Mouse (Mus musculus): ENCODE measurements at regions not wholly inside any gene's neighbourhood (a gene's known extent, or its start where the extent isn't known, plus 50 kb on each side); places are given as distances from the start of the nearest gene placed in this dataset.

DNA sequence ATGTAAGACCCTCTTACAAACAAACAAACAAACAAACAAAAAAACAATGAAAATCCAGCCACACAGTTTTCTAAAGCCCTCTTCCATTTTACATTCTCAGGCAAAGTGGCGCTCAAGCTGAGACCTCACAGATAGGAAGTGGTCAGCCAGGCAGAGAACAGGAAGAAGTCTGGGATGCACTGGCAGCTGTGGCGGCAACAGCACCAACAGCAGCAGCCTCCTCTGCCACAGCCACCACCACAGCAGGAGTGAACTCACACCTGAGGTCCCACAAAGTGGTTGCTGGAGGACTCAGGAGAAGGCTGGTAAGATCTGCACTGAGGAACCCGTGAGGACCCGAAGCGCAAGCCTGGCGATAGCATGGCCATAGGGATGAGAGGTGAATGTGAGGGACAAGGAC lies 156.3 kb downstream of the Grm4 start:
- Histone ChIP-seq H3K4me1 (replicated peaks) (no peaks in the 10 kb centered on the region), H3K27me3 (no peaks in the 10 kb centered on the region), H3K4me3 (replicated peaks) (no peak overlapping the region), H3K4me2 (no peak overlapping the region), H3K36me3 (replicated peaks) (no peaks in the 10 kb centered on the region), H3K27ac (replicated peaks) (no peak overlapping the region), H3K9me3 (replicated peaks) (no peaks in the 10 kb centered on the region), H3K9ac (no peak overlapping the region)
- no peak for ATAC-seq (ENCODE audit: insufficient read depth)
- 64% methylated on average over 6 of the region's 6 CpGs for WGBS (ENCODE audit: insufficient replicate concordance)

- Histone ChIP-seq H3K9me3 (replicated peaks) (no peaks in the 10 kb centered on the region), H3K4me2 (no peak overlapping the region), H3K36me3 (replicated peaks) (no peaks in the 10 kb centered on the region), H3K27me3 (no peaks in the 10 kb centered on the region), H3K9ac (no peak overlapping the region), H3K4me3 (replicated peaks) (no peak overlapping the region), H3K27ac (replicated peaks) (no peak overlapping the region), H3K4me1 (replicated peaks) (no peaks in the 10 kb centered on the region)
- 60% methylated on average over 7 of the region's 7 CpGs for WGBS (ENCODE audit: insufficient replicate concordance)
- no peak for ATAC-seq (ENCODE audit: insufficient read depth)
Measured at GRCm38 (mm10) chr17:27364338-27364737, 156.9 kb downstream of the Grm4 start.

DNA sequence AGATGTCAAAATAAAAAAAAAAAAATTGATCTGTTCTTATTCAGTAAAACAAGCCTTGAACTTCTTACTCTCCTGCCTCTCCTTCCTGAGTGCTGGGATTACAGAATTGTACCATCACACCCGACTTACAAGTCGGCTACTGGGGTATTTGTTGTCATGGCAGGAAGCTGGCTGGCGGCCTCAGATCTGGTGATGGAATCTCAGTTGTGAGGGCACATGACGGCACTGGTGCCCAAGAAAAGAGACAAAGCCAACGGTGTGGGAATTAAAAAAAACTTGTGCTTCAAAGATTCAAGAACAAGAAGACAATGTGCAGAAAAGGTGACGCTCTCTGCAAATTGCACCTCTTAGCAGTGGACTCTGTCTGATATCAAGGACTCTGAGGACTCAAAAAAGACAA lies 157.3 kb downstream of the Grm4 start:
- H3K9ac ChIP-seq, result no peak overlapping the region
- no peak for ATAC-seq (ENCODE audit: insufficient read depth)
- no peak overlapping the region for H3K4me3 ChIP-seq (replicated peaks)
- H3K27me3 ChIP-seq, result no peaks in the 10 kb centered on the region
- H3K27ac ChIP-seq (replicated peaks), result no peak overlapping the region
- WGBS (ENCODE audit: insufficient replicate concordance), result 46% methylated on average over 6 of the region's 6 CpGs
- H3K4me2 ChIP-seq, result no peak overlapping the region
- no peaks in the 10 kb centered on the region for H3K9me3 ChIP-seq (replicated peaks)
- H3K36me3 ChIP-seq (replicated peaks), result no peaks in the 10 kb centered on the region
- H3K4me1 ChIP-seq (replicated peaks), result no peaks in the 10 kb centered on the region

- ATAC-seq (ENCODE audit: insufficient read depth), result no peak
- H3K4me3 ChIP-seq (replicated peaks), result no peak overlapping the region
- no peak overlapping the region for H3K4me2 ChIP-seq
- no peaks in the 10 kb centered on the region for H3K9me3 ChIP-seq (replicated peaks)
- no peak overlapping the region for H3K27ac ChIP-seq (replicated peaks)
- WGBS (ENCODE audit: insufficient replicate concordance), result 78% methylated on average over 8 of the region's 8 CpGs
- H3K4me1 ChIP-seq (replicated peaks), result no peaks in the 10 kb centered on the region
- no peaks in the 10 kb centered on the region for H3K27me3 ChIP-seq
- H3K36me3 ChIP-seq (replicated peaks), result no peaks in the 10 kb centered on the region
- no peak overlapping the region for H3K9ac ChIP-seq
Measured at GRCm38 (mm10) chr17:27362221-27362620, 158.0 kb upstream of the Lemd2 start.

- ATAC-seq (ENCODE audit: insufficient read depth), result no peak
- no peaks in the 10 kb centered on the region for H3K9me3 ChIP-seq (replicated peaks)
- H3K4me1 ChIP-seq (replicated peaks), result no peaks in the 10 kb centered on the region
- H3K4me2 ChIP-seq, result no peak overlapping the region
- no peaks in the 10 kb centered on the region for H3K27me3 ChIP-seq
- H3K4me3 ChIP-seq (replicated peaks), result no peak overlapping the region
- no peaks in the 10 kb centered on the region for H3K36me3 ChIP-seq (replicated peaks)
- 56% methylated on average over 2 of the region's 2 CpGs for WGBS (ENCODE audit: insufficient replicate concordance)
- no peak overlapping the region for H3K27ac ChIP-seq (replicated peaks)
- no peak overlapping the region for H3K9ac ChIP-seq
Measured at GRCm38 (mm10) chr17:27361362-27361761, 157.1 kb upstream of the Lemd2 start.

DNA sequence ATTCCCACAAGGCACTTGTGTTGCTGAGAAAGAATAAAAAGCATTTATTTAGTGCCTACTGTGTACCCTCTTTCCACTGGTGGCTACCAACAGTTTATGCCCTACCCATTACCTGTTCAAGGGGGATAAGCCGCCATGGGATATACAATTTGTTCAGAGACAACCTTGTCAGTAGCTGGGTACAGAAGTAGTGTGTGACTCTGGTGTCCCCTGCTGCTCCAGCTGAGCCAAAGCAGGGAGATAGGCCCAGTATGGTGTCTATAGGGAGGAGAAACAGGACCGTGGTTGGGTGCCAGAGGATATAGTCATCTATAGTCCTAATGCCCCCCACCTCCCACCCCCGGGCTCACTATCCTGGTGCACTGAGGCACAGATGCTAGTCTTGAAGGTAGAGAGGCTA lies 152.6 kb upstream of the Lemd2 start:
- no peak overlapping the region for H3K4me3 ChIP-seq (replicated peaks)
- H3K4me1 ChIP-seq (replicated peaks), result no peaks in the 10 kb centered on the region
- no peak overlapping the region for H3K9ac ChIP-seq
- H3K36me3 ChIP-seq (replicated peaks), result no peaks in the 10 kb centered on the region
- H3K9me3 ChIP-seq (replicated peaks), result no peaks in the 10 kb centered on the region
- H3K27me3 ChIP-seq, result no peaks in the 10 kb centered on the region
- WGBS (ENCODE audit: insufficient replicate concordance), result 66% methylated on average over 3 of the region's 3 CpGs
- H3K4me2 ChIP-seq, result no peak overlapping the region
- H3K27ac ChIP-seq (replicated peaks), result no peak overlapping the region
- no peak for ATAC-seq (ENCODE audit: insufficient read depth)

DNA sequence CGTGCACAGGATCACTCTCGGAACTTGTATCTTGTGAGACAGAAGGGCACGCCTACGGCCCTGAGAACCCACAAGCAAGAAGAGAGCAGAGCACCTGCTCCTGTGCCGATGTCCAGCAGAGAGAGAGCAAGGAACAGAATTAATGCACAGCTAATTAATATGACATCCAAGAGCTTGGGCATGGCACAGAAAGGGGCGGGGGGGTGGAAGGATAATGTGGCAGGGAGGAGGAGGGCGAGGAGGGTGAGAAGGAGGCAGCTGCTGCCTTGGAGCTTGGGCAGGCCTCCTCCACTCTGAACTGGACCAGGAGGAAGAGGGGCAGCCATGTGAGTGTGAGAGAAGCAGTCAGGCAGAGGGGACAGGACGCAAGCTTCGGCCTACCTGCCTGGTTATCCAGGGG lies 151.4 kb upstream of the Lemd2 start:
- Histone ChIP-seq H3K9me3 (replicated peaks) (no peaks in the 10 kb centered on the region), H3K4me3 (replicated peaks) (no peak overlapping the region), H3K36me3 (replicated peaks) (no peaks in the 10 kb centered on the region), H3K4me1 (replicated peaks) (no peaks in the 10 kb centered on the region), H3K27ac (replicated peaks) (no peak overlapping the region), H3K4me2 (no peak overlapping the region), H3K27me3 (no peaks in the 10 kb centered on the region), H3K9ac (no peak overlapping the region)
- ATAC-seq (ENCODE audit: insufficient read depth), result no peak
- WGBS (ENCODE audit: insufficient replicate concordance), result 75% methylated on average over 9 of the region's 9 CpGs

DNA sequence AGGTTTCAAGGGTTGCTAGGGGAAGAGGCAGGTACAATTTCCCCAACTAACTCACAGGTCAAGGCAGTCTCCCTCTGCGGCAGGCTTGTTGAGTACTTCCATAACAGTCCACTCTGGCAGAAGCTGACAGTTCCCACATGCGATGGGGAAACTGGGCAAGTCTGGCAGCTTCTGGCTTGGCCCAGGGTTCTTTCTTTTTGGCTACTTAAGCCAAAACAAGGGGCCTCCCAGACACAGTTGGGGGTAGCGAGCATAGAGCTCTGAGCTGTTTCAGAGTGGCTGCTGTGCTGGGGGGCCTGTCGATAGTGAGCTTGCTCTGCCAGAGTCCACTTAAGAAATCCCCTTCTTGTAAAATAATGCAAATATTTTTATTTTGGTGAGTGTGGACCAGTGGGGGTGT lies 150.8 kb upstream of the Lemd2 start:
- Histone ChIP-seq H3K27me3 (no peaks in the 10 kb centered on the region), H3K27ac (replicated peaks) (no peak overlapping the region), H3K4me1 (replicated peaks) (no peaks in the 10 kb centered on the region), H3K4me3 (replicated peaks) (no peak overlapping the region), H3K9me3 (replicated peaks) (no peaks in the 10 kb centered on the region), H3K36me3 (replicated peaks) (no peaks in the 10 kb centered on the region), H3K4me2 (no peak overlapping the region), H3K9ac (no peak overlapping the region)
- 74% methylated on average over 4 of the region's 4 CpGs for WGBS (ENCODE audit: insufficient replicate concordance)
- no peak for ATAC-seq (ENCODE audit: insufficient read depth)

DNA sequence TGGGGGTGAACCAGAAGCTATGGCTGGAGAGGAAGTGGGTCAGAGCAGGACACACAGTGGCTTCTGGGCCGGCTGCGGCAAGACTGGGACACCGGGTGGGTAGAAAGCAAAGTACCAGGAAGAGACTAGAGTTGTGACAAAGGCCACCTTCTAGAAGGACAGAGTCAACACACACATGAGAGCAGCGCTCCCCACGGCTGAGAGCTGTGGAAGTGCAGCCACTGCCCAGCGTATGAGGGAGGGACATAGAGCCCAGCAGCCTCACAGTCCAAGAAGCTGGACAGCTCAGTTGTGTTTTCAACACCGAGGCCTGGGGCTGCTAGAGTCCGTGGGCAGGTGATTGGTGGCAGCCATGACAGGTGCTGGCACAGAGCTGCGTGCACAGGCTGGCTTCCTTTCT lies 145.6 kb upstream of the Lemd2 start:
- no peak overlapping the region for H3K9ac ChIP-seq
- H3K27ac ChIP-seq (replicated peaks), result no peak overlapping the region
- H3K4me2 ChIP-seq, result no peak overlapping the region
- no peaks in the 10 kb centered on the region for H3K36me3 ChIP-seq (replicated peaks)
- ATAC-seq (ENCODE audit: insufficient read depth), result no peak
- no peak overlapping the region for H3K4me3 ChIP-seq (replicated peaks)
- no peaks in the 10 kb centered on the region for H3K4me1 ChIP-seq (replicated peaks)
- WGBS (ENCODE audit: insufficient replicate concordance), result 76% methylated on average over 9 of the region's 9 CpGs
- H3K9me3 ChIP-seq (replicated peaks), result no peaks in the 10 kb centered on the region
- H3K27me3 ChIP-seq, result no peaks in the 10 kb centered on the region

GRCm38 (mm10) chr17:27349432-27349831 lies 145.2 kb upstream of the Lemd2 start:
- 57% methylated on average over 4 of the region's 4 CpGs for WGBS (ENCODE audit: insufficient replicate concordance)

DNA sequence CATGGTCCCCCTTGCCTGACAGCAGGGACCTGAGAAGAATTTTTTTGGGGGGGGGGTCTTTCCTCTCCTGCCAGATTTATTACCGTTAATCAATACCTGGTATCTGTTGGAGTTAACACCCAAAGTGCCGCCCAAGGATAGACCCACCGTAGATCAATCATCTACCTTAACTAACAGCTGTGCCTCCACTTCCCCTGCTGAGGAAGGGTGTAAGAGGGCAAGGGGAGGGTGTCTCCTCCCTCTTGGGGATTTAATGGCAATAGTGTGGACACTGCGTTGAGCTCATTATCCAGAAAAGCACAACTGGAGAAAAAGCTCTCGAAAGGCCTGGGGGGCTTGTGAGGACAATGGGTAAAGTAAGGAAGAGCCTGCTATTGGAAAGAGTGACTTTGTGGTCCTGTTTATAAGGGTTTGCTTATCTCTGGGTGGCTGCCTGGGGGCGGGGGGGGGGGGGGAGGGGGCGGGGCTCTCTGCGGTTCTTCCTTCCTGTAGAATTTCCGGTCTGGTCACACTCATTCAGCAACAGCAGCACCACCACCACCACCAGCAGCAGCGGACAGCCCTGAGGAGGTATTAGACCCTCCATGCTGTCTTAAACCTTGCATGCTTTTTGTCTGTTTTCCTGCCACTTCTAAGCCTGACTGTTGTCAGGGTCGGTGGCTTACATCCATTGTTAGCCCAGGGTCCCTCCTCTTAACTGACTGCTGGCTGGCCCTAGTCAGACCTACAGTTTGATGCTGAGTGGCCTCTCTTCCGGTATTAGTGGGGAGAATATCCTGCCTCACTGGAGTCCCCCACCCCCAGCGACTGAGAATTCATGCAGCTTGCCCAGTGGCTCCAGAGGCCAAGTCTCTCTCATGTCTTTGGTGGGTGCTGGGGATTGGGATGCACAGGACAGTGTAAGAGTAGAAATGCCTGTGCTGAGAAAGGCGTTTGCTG lies 138.0 kb upstream of the Lemd2 start:
- no peaks in the 10 kb centered on the region for H3K27me3 ChIP-seq
- peak overlapping the region; percentile 38; the same call in 1 of the 2 replicates for H3K27ac ChIP-seq (replicated peaks)
- 10% methylated on average over 14 of the region's 14 CpGs for WGBS (ENCODE audit: insufficient replicate concordance)
- peak overlapping the region; percentile 21 for H3K4me3 ChIP-seq (replicated peaks)
- peak overlapping the region; percentile 45 for H3K4me2 ChIP-seq
- no peak overlapping the region for H3K9ac ChIP-seq
- H3K36me3 ChIP-seq (replicated peaks), result no peaks in the 10 kb centered on the region
- no peaks in the 10 kb centered on the region for H3K9me3 ChIP-seq (replicated peaks)
- peaks cover 18% of the 10 kb centered on the region for H3K4me1 ChIP-seq (replicated peaks)
- ATAC-seq (ENCODE audit: insufficient read depth), result no peak

More at GRCm38 (mm10) chr17:27349432-27349831, 145.2 kb upstream of the Lemd2 start:
- Histone ChIP-seq H3K27ac (replicated peaks) (no peak overlapping the region), H3K9me3 (replicated peaks) (no peaks in the 10 kb centered on the region), H3K4me1 (replicated peaks) (no peaks in the 10 kb centered on the region), H3K9ac (no peak overlapping the region), H3K4me3 (replicated peaks) (no peak overlapping the region), H3K27me3 (no peaks in the 10 kb centered on the region), H3K36me3 (replicated peaks) (no peaks in the 10 kb centered on the region), H3K4me2 (no peak overlapping the region)
- no peak for ATAC-seq (ENCODE audit: insufficient read depth)

- no peak overlapping the region for H3K4me2 ChIP-seq
- H3K4me3 ChIP-seq (replicated peaks), result no peak overlapping the region
- no peak for ATAC-seq (ENCODE audit: insufficient read depth)
- H3K27me3 ChIP-seq, result no peaks in the 10 kb centered on the region
- H3K9ac ChIP-seq, result no peak overlapping the region
- H3K27ac ChIP-seq (replicated peaks), result no peak overlapping the region
- no peaks in the 10 kb centered on the region for H3K36me3 ChIP-seq (replicated peaks)
- no peaks in the 10 kb centered on the region for H3K9me3 ChIP-seq (replicated peaks)
- 26% methylated on average over 3 of the region's 3 CpGs for WGBS (ENCODE audit: insufficient replicate concordance)
- H3K4me1 ChIP-seq (replicated peaks), result peaks cover 18% of the 10 kb centered on the region
Measured at GRCm38 (mm10) chr17:27339823-27340222, 135.6 kb upstream of the Lemd2 start.
